Mouse (Mus musculus) small intestine, adult 2 months (tissue): ENCODE results near the gene Mcts2. TPM values are rescaled to one million over a fixed set of nuclear protein-coding genes. Genes with fewer than 3 reads are reported as not detected.

Experiments
- H3K27ac ChIP-seq: fragments of 200-500 bp; 2 replicates; pipeline ENCODE4 v1.5.1; 2012; ENCODE audit warnings: low read depth, low read length, control low read depth, inconsistent platforms; ENCODE audit not compliant: insufficient read depth
- H3K27me3 ChIP-seq: fragments of 200-500 bp; 2 replicates; pipeline ENCODE4 v1.6.1; 2012; ENCODE audit warnings: mild to moderate bottlenecking, moderate library complexity, low read length, inconsistent platforms; ENCODE audit not compliant: control insufficient read depth, insufficient read depth
- H3K36me3 ChIP-seq: fragments of 200-500 bp; 2 replicates; pipeline ENCODE4 v1.6.1; 2012; ENCODE audit warnings: mild to moderate bottlenecking, low read length, control low read depth, inconsistent platforms; ENCODE audit not compliant: control insufficient read depth, insufficient read depth
- H3K4me1 ChIP-seq: fragments of 200-500 bp; 2 replicates; pipeline ENCODE4 v1.6.1; 2012; ENCODE audit warnings: low read length, inconsistent platforms, mixed read lengths; ENCODE audit not compliant: control insufficient read depth, insufficient read depth, insufficient read length
- H3K4me3 ChIP-seq: fragments of 200-500 bp; 2 replicates; pipeline ENCODE4 v1.5.1; 2012; ENCODE audit warnings: low read depth, mild to moderate bottlenecking, control low read depth, inconsistent platforms, low read length, moderate library complexity
- CTCF ChIP-seq: fragments of 200-500 bp; IDR thresholded peaks from 2 replicates; pipeline ENCODE4 v1.5.1; 2012; ENCODE audit warnings: low read depth, mild to moderate bottlenecking, control low read depth, inconsistent platforms, low read length, moderate library complexity, mixed read lengths; ENCODE audit not compliant: insufficient replicate concordance, insufficient read length; ENCODE audit errors: extremely low read depth
- POLR2A ChIP-seq: fragments of 200-500 bp; IDR thresholded peaks from 2 replicates; pipeline ENCODE4 v1.6.1; 2012; ENCODE audit warnings: low read depth, mild to moderate bottlenecking, control low read depth, inconsistent platforms, low read length, moderate library complexity
- WGBS: fragments of 180-500 bp; shearing (Covaris S2); methylation state at CpG from one replicate; pipeline ENCODE4 v1.1.7; 2018; 5-methylcytosine and 5-hydroxymethylcytosine counted together
- polyA plus RNA-seq: library from polyadenylated mRNA; depleted of rRNA; stranded (reverse); fragments of >200 nt; gene quantifications from 2 replicates; pipeline ENCODE4 v1.2.3, GENCODE M21; 2012

The Mcts2 gene
- polyA plus RNA-seq, 1 experiment = 1.7 TPM

- H3K27ac ChIP-seq = no peak overlapping the region
- TF ChIP-seq POLR2A (no peak), CTCF (no peak)
Measured at GRCm38 (mm10) chr2:152700138-152700537, 13.3 kb downstream of the Mcts2 start.

DNA sequence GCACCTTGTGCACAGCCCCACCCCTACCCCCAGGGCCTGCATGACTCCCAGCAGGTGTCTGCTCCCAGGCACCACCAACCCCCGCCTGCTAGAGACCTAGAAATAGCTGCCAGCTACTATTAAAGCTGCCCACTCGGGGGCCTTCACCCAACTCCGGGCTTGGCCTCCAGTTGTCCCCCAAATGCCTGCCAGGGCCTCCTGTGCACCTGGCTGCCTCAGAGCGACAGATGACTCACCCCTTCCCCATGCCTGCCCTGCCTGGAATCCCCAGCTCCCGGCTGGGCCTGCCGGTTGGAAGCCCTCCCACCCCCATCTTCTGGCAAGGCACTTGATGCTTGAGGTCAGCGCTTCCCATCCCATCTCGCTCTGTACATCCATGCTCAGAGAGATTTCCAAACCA lies 13.9 kb downstream of the Mcts2 start:
- Histone ChIP-seq H3K27ac (no peak overlapping the region), H3K27me3 (no peaks in the 10 kb centered on the region), H3K36me3 (peaks cover 66% of the 10 kb centered on the region), H3K4me3 (no peak overlapping the region), H3K4me1 (peaks cover 8% of the 10 kb centered on the region; the same call in 1 of the 2 replicates)
- 80% methylated on average over 8 of the region's 8 CpGs for WGBS
- TF ChIP-seq CTCF (no peak), POLR2A (no peak)

More at GRCm38 (mm10) chr2:152700138-152700537, 13.3 kb downstream of the Mcts2 start:
- Histone ChIP-seq H3K4me1 (peaks cover 8% of the 10 kb centered on the region; the same call in 1 of the 2 replicates), H3K36me3 (peaks cover 64% of the 10 kb centered on the region), H3K27me3 (no peaks in the 10 kb centered on the region), H3K4me3 (no peak overlapping the region)
- WGBS = 49% methylated on average over 10 of the region's 10 CpGs

DNA sequence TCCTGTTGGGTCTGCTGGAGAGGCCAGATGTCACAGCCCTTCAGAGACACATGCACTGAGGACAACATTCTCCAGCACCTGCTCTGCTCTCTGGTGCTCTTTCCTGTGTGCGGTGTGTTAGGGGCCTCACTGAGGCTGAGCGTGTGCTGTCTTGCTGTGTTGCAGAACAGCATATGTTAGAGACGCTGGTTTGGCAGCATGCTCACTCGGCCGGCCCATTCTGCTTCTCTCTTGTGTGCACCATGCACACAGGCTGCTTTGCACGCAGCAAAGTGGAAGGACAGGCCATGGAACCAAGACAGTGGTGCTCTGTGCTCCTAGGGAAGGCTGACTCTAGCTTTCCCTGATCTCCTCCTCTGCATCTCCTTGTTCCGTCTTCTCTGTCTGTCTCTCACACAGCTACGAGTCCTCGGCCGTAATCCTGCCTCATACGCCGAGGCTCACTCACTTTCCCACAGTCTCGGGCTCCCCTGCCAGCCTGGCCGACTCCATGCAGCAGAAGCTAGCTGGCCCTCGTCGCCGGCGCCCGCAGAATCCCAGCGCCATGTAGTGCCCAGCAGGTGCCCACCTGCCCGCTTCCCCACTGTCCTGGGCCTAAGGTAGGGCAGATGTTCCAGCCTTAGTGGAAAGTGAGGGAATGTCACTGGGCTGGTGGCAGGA lies 16.9 kb downstream of the Mcts2 start:
- Histone ChIP-seq H3K4me1 (peaks cover 14% of the 10 kb centered on the region), H3K36me3 (peaks cover 57% of the 10 kb centered on the region), H3K27ac (no peak overlapping the region), H3K27me3 (no peaks in the 10 kb centered on the region), H3K4me3 (no peak overlapping the region)
- 95% methylated on average over 21 of the region's 21 CpGs for WGBS
- TF ChIP-seq POLR2A (no peak), CTCF (no peak)

- Histone ChIP-seq H3K36me3 (peaks cover 53% of the 10 kb centered on the region), H3K4me1 (peaks cover 14% of the 10 kb centered on the region), H3K4me3 (no peak overlapping the region), H3K27me3 (no peaks in the 10 kb centered on the region), H3K27ac (no peak overlapping the region)
- TF ChIP-seq CTCF (no peak), POLR2A (no peak)
- 89% methylated on average over 5 of the region's 5 CpGs for whole genome bisulfite sequencing
Measured at GRCm38 (mm10) chr2:152704256-152704605, 17.4 kb downstream of the Mcts2 start.

- Histone ChIP-seq H3K27me3 (no peaks in the 10 kb centered on the region), H3K27ac (no peak overlapping the region), H3K4me1 (peaks cover 14% of the 10 kb centered on the region), H3K4me3 (no peak overlapping the region), H3K36me3 (peaks cover 51% of the 10 kb centered on the region)
- no peak for TF ChIP-seq POLR2A
- no peak for TF ChIP-seq CTCF
- 96% methylated on average over 14 of the region's 14 CpGs for WGBS
Measured at GRCm38 (mm10) chr2:152704811-152705370, 18.1 kb downstream of the Mcts2 start.

DNA sequence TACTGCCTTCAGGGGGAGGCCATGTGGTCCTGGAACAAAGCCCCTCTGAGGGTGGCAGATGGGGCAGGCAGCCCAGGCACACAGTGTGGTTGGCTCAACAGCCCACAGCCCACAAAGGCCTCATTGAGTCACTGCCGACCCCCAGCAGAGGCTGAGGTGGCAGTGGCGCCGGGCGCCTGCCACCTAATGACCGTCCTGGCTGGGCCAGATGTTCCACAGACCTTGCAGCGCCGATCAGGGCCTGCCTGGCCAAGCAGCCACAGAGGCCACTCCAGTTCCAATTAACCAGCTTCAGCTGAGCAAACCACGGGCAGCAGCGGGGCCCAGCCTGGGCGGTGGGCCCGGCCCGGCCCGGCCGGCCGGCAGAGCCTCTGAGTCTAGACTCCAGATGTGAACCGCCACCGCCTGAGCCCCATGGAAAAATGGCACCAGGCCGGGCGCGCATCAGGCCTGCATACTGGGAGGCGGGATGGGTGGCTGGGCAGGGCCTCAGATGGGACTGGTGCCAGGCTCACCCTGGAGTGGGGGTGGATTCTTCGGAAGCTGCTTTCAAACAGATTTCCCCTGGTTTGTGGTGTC lies 19.2 kb downstream of the Mcts2 start:
- H3K36me3 ChIP-seq = peaks cover 45% of the 10 kb centered on the region
- 88% methylated on average over 22 of the region's 22 CpGs for WGBS
- no peak for TF ChIP-seq POLR2A
- no peak for TF ChIP-seq CTCF

DNA sequence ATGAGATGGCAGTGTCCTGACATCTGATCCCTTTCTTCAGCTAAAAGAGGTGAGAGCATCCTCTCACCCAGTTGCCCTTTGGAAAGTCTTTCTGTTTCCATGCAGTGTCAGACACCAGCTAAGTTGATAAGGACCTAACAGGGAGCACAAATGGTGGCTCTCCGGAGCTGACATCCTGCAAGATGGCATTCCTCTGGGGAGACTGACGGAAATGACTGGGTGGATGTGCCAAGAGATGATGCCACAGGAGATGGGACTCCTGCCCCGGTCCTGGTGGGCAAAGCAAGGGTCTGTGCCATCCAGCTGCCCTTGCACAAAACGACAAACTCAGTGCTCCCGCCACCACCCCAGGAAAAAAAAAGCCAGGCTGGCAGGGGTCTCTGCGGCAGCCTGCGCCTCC lies 20.4 kb downstream of the Mcts2 start:
- TF ChIP-seq CTCF (no peak), POLR2A (no peak)
- Histone ChIP-seq H3K4me3 (peak overlapping the region; percentile 61), H3K4me1 (peaks cover 14% of the 10 kb centered on the region), H3K36me3 (peaks cover 34% of the 10 kb centered on the region), H3K27me3 (no peaks in the 10 kb centered on the region), H3K27ac (peak overlapping the region; percentile 77)
- WGBS = 37% methylated on average over 7 of the region's 7 CpGs

More for the DNA sequence above, 19.2 kb downstream of the Mcts2 start:
- peaks cover 14% of the 10 kb centered on the region for H3K4me1 ChIP-seq
- H3K27me3 ChIP-seq = no peaks in the 10 kb centered on the region
- no peak overlapping the region for H3K4me3 ChIP-seq
- peak overlapping the region; percentile 18 for H3K27ac ChIP-seq
